Mouse (Mus musculus): ENCODE results near the gene Tbx15. TPM values are rescaled to one million over a fixed set of nuclear protein-coding genes. Genes with fewer than 3 reads are reported as not detected.
"Not testable (repeated sequence)": the region's sequence is repeated elsewhere in the genome, so short reads cannot be mapped to it uniquely, and the experiment has no call there.

The Tbx15 gene
- total RNA-seq, 2 experiments from 2014 or later, result 1.4 to 1.5 TPM

DNA sequence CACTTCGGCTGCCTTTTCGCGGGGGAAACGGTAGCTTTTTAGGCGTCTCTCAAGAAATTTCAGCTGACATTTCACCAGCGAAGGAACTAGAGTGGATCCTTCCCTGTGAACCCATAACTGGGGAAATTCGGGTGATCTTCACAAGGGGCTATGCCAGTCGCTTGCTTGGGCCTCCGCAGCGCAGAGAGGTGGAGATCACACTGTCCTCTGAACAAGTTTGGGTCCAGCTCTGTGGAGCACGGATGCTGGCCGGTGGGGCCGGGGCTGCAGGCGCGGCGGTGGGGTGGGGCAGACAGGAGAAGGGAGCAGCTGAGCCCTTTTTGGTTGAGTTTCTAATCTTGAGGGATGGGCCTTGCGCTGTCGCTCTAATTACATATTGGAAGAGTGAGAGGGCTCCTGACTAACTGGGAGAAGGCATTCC lies 21.2 kb downstream of the Tbx15 start:
- intact Hi-C loops (cut with DNase I), result no loop called here
- DNase-seq (ENCODE audit: low spot score in 2 of 2), result no peak

DNA sequence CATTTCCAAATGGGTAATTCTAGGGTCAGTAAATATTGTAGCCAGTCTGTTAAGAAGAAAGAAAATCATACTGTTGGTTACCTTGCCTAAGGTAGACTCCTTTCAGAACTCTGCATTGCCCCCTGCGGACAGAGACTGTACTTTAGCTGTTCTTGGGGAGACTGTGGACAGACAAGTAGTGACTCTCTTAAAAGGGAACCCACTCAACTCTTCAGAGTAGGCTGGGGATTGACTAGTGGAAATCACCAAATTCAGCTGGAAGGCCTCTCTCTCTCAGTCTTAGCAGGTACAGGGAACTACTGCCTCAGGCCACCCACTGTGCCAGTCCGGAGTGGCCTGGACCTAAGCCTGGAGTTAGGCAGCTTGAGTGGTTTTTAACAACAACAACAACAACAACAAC lies 21.8 kb downstream of the Tbx15 start:
- intact Hi-C loops (cut with DNase I), result no loop called here
- DNase-seq (ENCODE audit: low spot score in 2 of 2), result no peak

- intact Hi-C loops (cut with DNase I), result no loop called here
- DNase-seq (ENCODE audit: low spot score in 2 of 2), result no peak
Measured at GRCm38 (mm10) chr3:99263471-99263903, 23.3 kb downstream of the Tbx15 start.

GRCm38 (mm10) chr3:99264695-99265094 lies 24.5 kb downstream of the Tbx15 start:
- DNase-seq (ENCODE audit: low spot score in 2 of 2), result no peak
- intact Hi-C loops (cut with DNase I), result no loop called here

- intact Hi-C loops (cut with DNase I), result no loop called here
- no peak for DNase-seq (ENCODE audit: low spot score in 2 of 2)
Measured at GRCm38 (mm10) chr3:99266752-99267303, 26.6 kb downstream of the Tbx15 start.

- intact Hi-C loops (cut with DNase I), result no loop called here
- DNase-seq (ENCODE audit: low spot score in 2 of 2), result no peak
Measured at GRCm38 (mm10) chr3:99277973-99278580, 37.9 kb downstream of the Tbx15 start.

DNA sequence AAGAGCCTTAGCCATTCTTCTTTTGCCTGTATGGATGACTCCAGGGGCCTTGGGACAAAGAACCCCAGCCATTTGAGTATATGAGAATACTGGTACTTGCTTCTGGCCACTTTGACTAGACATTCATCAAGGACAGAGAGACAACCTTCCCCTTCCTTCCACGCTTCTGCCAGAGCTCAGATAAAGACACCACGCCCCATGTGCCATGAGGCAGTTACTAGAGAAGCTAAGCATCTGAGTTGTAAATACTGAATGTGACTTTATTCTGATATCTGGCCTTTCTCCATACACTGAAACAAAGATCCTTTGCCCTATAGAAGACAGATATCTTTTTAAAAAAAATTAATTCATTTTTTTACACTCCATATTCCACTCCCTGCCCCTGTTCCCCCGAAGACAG lies 39.5 kb downstream of the Tbx15 start:
- DNase-seq (ENCODE audit: low spot score in 2 of 2), result no peak
- intact Hi-C loops (cut with DNase I), result no loop called here

- no peak for DNase-seq (ENCODE audit: low spot score in 2 of 2)
- intact Hi-C loops (cut with DNase I), result no loop called here
Measured at GRCm38 (mm10) chr3:99281453-99281852, 41.3 kb downstream of the Tbx15 start.

- no peak for DNase-seq (ENCODE audit: low spot score in 2 of 2)
- intact Hi-C loops (cut with DNase I), result no loop called here
Measured at GRCm38 (mm10) chr3:99288302-99288701, 48.1 kb downstream of the Tbx15 start.

GRCm38 (mm10) chr3:99290064-99290702 lies 50.0 kb downstream of the Tbx15 start:
- no peak for DNase-seq (ENCODE audit: low spot score in 2 of 2)
- intact Hi-C loops (cut with DNase I), result no loop called here

- DNase-seq (ENCODE audit: low spot score in 2 of 2), result no peak
- intact Hi-C loops (cut with DNase I), result no loop called here
Measured at GRCm38 (mm10) chr3:99290878-99291277, 50.7 kb downstream of the Tbx15 start.

GRCm38 (mm10) chr3:99291386-99291785 lies 51.2 kb downstream of the Tbx15 start:
- intact Hi-C loops (cut with DNase I), result no loop called here
- DNase-seq (ENCODE audit: low spot score in 2 of 2), result no peak

GRCm38 (mm10) chr3:99292531-99292931 lies 52.4 kb downstream of the Tbx15 start:
- intact Hi-C loops (cut with DNase I), result no loop called here
- DNase-seq (ENCODE audit: low spot score in 2 of 2), result peak; percentile 26 to 29

- intact Hi-C loops (cut with DNase I), result not testable (repeated sequence)
Measured at GRCm38 (mm10) chr3:99294209-99294608, 54.0 kb downstream of the Tbx15 start.

GRCm38 (mm10) chr3:99295301-99295700 lies 55.1 kb downstream of the Tbx15 start:
- intact Hi-C loops (cut with DNase I), result no loop called here
- no peak for DNase-seq (ENCODE audit: low spot score in 2 of 2)

More at GRCm38 (mm10) chr3:99294209-99294608, 54.0 kb downstream of the Tbx15 start:
- DNase-seq (ENCODE audit: low spot score in 2 of 2), result not testable (repeated sequence)

- DNase-seq (ENCODE audit: low spot score in 2 of 2), result no peak
- intact Hi-C loops (cut with DNase I), result no loop called here
Measured at GRCm38 (mm10) chr3:99296186-99296585, 56.0 kb downstream of the Tbx15 start.

GRCm38 (mm10) chr3:99300846-99301245 lies 60.7 kb downstream of the Tbx15 start:
- intact Hi-C loops (cut with DNase I), result no loop called here
- no peak for DNase-seq (ENCODE audit: low spot score in 2 of 2)

DNA sequence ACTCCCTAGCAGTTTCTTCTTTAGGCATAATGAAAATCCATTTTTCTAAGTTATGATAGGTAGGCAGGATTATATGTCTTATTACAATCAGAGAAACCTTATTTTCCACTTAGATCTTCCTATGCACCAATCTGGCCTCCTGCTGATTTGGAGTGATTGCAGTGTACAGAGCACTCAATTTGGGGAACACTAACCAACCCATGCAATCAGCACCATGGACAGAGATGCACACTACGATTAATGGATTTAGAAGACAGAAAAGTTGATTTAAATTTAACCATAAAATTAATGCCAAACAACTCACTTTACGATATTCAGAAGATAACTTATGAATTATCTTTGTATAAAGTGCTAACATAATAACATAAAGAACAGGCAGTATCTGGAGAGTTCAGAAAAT lies 70.7 kb downstream of the Tbx15 start:
- no peak for DNase-seq (ENCODE audit: low spot score in 2 of 2)
- intact Hi-C loops (cut with DNase I), result no loop called here

DNA sequence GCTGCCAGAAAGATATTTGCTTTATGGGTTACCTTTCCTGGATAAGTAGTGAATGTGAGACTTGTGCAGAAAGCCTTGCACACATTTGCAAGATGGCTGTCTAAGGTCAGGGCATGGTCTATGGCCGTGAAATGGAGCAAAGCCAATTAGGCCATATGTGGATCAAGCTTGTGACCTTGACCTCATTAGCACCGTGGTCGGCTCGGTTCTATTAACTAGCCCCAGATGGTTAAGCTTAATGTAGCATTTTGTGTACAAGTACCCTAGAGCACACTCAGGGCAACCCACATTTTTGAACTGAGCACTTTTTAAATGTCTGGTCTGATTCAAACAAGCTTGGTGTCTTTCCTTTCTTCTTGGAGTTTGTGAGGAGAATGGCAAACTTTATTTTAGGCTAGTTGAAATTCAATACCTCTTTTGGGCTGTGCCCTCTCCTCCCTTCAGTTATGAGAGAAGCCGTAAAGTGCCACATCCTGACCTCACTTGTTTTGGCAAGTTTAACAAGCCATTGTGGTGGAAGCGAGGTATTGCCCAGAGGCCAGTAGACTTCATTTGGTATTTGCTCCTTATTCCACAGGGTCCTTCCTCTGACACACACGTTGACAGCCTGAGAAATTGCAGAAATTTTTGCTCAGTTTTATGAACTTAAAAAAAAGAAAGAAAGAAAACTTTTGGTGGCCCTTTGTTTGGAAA lies 71.9 kb downstream of the Tbx15 start:
- intact Hi-C loops (cut with DNase I), result no loop called here
- no peak for DNase-seq (ENCODE audit: low spot score in 2 of 2)

- no peak for DNase-seq (ENCODE audit: low spot score in 2 of 2)
- intact Hi-C loops (cut with DNase I), result no loop called here
Measured at GRCm38 (mm10) chr3:99322345-99322744, 82.2 kb downstream of the Tbx15 start.

Measured in left cerebral cortex, postnatal 14 days (tissue).